Mouse (Mus musculus) kidney, embryonic 16.5 days (tissue): ENCODE data around the gene Gda. TPM values are rescaled to one million over a fixed set of nuclear protein-coding genes. Genes with fewer than 3 reads are reported as not detected.

ENCODE experiments used
- ATAC-seq: fragments of 200-750 bp; cut with Nextera tagmentation; 2 replicates; pipeline ENCODE4 v1.8.0; 2017; ENCODE audit warnings: moderate TSS enrichment; ENCODE audit not compliant: low FRiP score, low TSS enrichment
- H3K27ac ChIP-seq: fragments of 300-500 bp; sonication (generic); 2 replicates; pipeline ENCODE4 v1.5.1; 2014; ENCODE audit warnings: low read length
- H3K27me3 ChIP-seq: fragments of 300-500 bp; sonication (generic); 2 replicates; pipeline ENCODE4 v1.6.1; 2014; ENCODE audit warnings: low read length, control low read depth, mixed read lengths; ENCODE audit not compliant: insufficient read depth
- H3K36me3 ChIP-seq: fragments of 300-500 bp; sonication (generic); 2 replicates; pipeline ENCODE4 v1.6.1; 2014; ENCODE audit warnings: low read length, control low read depth, mixed read lengths; ENCODE audit not compliant: insufficient read depth
- H3K4me1 ChIP-seq: fragments of 300-500 bp; sonication (generic); 2 replicates; pipeline ENCODE4 v1.6.1; 2014; ENCODE audit warnings: low read length, control low read depth, mixed read lengths; ENCODE audit not compliant: insufficient read depth
- H3K4me2 ChIP-seq: fragments of 300-500 bp; sonication (generic); replicated peaks from 2 replicates; pipeline ENCODE4 v1.6.1; 2014; ENCODE audit warnings: low read depth, low read length
- H3K4me3 ChIP-seq: fragments of 300-500 bp; sonication (generic); 2 replicates; pipeline ENCODE4 v1.5.1; 2014; ENCODE audit warnings: mild to moderate bottlenecking, low read length
- H3K9ac ChIP-seq: fragments of 300-500 bp; sonication (generic); replicated peaks from 2 replicates; pipeline ENCODE4 v1.6.1; 2014; ENCODE audit warnings: low read length
- H3K9me3 ChIP-seq: fragments of 300-500 bp; sonication (generic); 2 replicates; pipeline ENCODE4 v1.6.1; 2016; ENCODE audit warnings: low read length, control low read depth
- WGBS: fragments of 180-500 bp; shearing (Covaris S2); extraction: QIAGEN DNeasy Blood & Tissue Kit; methylation state at CpG from one replicate; pipeline ENCODE4 v1.1.7; 2014; 5-methylcytosine and 5-hydroxymethylcytosine counted together
- polyA plus RNA-seq: library from polyadenylated mRNA; unstranded; fragments of >200 nt; fragmentation: Nextera tagmentation; extraction: Ambion mirVana; gene quantifications from 2 replicates; pipeline ENCODE4 v1.2.1, GENCODE M21; 2015

The Gda gene
- polyA plus RNA-seq, 1 experiment from 2014 or later = 0.06 TPM

DNA sequence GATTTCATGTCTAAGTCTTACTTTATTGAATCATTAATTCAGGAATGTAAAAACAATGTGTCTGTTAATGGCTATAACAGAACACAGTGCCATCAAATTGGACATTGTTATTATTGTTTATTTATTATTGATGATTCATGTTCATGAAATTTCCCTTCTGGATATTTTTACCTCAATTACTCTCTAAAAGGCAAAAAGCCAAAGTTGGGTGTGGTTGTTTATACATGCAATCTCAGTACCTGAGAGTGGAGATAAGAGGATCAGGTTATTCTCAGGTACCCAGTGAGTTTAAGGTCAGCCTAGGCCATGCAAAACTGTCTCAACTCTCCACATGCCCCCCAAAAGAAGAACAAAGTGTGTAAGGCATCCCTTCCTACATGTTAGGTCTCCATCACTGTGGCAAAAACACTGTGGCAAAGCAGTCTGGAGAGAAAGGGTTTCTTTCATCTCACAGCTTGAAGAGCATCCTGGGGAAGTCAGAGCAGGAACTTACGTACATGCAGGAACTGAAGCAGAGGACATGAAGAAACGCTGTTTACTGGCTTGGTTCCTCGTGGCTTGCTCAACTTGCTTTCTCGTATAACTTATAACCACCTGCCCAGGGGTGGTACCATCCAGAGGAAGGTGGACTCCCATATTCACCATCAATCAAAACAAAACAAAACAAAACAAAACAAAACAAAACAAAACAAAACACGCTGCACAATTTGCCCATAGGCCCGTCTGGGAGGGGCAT, 89.6 kb downstream of the Gda start:
- no peak for ATAC-seq
- H3K27ac ChIP-seq = no peak overlapping the region
- no peak overlapping the region for H3K4me2 ChIP-seq
- no peaks in the 10 kb centered on the region for H3K9me3 ChIP-seq
- WGBS = 86% methylated on average over 6 of the region's 6 CpGs
- no peaks in the 10 kb centered on the region for H3K36me3 ChIP-seq
- H3K9ac ChIP-seq = no peak overlapping the region
- H3K27me3 ChIP-seq = no peaks in the 10 kb centered on the region
- H3K4me3 ChIP-seq = no peak overlapping the region
- no peaks in the 10 kb centered on the region for H3K4me1 ChIP-seq

DNA sequence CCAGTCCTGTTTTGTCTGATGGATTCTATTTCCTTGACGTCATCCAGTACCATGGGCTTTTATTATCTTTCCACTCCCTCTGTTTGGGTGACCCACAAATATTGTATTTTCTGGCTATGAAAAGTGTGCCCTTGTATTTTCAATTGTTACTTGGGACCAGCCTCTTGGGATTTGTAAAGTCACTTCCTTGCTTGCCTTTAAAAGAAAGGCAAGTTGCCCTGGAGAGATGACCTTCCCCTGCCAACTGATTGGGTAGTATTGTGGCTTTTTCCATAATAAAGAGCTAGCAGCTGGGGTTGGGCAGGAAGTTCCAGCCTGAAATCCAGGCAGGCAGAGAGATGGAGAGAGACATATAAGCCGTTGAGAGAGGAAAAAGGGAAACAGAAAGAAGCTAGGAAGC, 91.5 kb downstream of the Gda start:
- no peak overlapping the region for H3K9ac ChIP-seq
- H3K36me3 ChIP-seq = no peaks in the 10 kb centered on the region
- H3K27ac ChIP-seq = no peak overlapping the region
- no peaks in the 10 kb centered on the region for H3K4me1 ChIP-seq
- no peak overlapping the region for H3K4me3 ChIP-seq
- H3K4me2 ChIP-seq = no peak overlapping the region
- 55% methylated on average over 2 of the region's 2 CpGs for WGBS
- no peaks in the 10 kb centered on the region for H3K27me3 ChIP-seq
- H3K9me3 ChIP-seq = no peaks in the 10 kb centered on the region
- no peak for ATAC-seq

DNA sequence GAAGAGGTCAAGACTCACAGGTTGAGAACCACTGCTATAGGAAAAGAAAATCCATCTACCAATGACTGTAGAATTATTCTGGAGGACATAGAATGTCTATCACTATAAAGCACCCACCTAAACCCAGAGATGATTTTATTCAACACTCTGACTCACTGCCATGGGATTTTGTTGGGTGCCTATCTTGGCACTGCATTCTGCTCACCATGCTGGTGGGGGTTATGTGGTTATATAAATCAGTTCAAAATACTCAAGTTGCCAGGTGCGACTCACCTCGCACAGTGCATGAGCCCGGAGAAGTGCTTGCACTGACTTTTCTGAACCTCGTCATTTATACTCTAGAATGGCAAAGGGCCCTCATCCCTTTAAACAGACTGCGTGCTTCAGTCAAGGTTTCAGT, 94.0 kb downstream of the Gda start:
- Histone ChIP-seq H3K4me1 (no peaks in the 10 kb centered on the region), H3K36me3 (no peaks in the 10 kb centered on the region), H3K9ac (no peak overlapping the region), H3K27ac (no peak overlapping the region), H3K27me3 (no peaks in the 10 kb centered on the region), H3K4me3 (no peak overlapping the region), H3K4me2 (no peak overlapping the region), H3K9me3 (no peaks in the 10 kb centered on the region)
- WGBS = 91% methylated on average over 5 of the region's 5 CpGs
- ATAC-seq = no peak

DNA sequence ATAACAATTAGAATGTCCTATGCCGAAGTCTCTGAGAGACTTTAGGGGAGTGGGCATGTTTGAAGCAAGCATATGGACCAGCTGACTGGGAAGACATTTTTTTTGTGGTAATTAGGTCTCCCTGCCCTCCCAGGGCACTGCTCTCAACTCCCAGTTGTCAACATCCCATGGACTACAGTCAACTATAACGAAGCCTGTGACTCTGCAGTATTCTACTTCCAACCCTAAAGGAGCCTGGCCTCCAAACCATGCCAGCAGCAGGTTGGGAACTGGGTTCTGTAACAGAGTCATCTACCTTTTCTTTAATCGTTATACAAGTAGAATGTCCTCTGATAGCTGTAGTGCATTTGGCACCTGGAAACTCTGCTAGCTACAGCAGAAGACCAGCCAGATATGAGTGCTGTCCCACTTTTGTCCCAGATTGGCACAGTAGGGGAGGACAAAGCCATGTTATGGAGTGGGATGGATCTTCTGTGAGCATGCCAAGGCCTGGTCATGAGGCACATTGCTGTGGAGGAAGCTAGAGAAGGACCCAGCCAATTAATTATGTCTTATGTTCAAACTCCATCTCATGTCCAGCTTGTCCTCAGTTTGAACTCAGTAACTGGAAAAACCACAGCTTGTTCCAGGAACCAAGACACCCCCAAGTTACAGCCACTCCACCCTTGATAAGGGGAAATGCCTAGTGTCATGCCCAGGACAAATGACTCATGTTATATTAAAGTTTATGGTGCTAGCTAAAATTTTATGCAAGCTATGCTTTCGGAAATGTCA, 96.6 kb downstream of the Gda start:
- H3K9me3 ChIP-seq = no peaks in the 10 kb centered on the region
- no peak for ATAC-seq
- H3K4me1 ChIP-seq = no peaks in the 10 kb centered on the region
- H3K36me3 ChIP-seq = no peaks in the 10 kb centered on the region
- H3K9ac ChIP-seq = no peak overlapping the region
- no peak overlapping the region for H3K4me3 ChIP-seq
- no peaks in the 10 kb centered on the region for H3K27me3 ChIP-seq
- no peak overlapping the region for H3K4me2 ChIP-seq
- no peak overlapping the region for H3K27ac ChIP-seq
- WGBS = 85% methylated on average over 4 of the region's 4 CpGs

DNA sequence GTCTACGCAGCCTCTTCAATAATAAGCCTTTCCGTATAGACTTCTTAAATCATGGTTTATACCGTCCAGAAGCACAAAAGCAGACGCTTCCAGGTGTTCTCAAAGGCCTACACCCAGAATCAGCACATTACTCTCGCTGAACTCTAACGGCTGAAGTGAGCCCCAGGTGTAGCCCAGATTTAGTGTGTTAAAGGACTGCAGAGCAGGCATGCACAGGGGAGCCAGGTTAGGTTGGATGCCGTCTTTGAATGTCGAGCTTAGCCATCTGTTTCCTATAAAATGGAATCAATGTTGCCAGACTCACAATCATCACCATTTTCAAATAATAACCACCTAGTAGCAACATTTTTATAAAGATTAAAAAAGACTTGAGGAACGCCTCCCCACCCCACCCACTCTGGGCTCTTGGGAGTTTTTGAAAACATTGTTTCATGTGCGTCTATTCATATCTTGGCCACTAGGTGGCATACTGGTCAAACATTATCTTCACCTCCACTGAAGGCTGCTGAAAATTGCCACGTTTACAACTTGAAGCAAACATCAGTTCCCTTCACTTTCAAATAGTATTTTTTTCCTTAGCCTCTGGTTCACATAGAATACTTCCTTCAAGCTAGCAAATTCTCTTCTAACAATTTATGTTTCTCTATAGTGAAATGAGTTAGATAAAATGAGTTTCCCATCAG, 100.0 kb downstream of the Gda start:
- H3K36me3 ChIP-seq = no peaks in the 10 kb centered on the region
- H3K9me3 ChIP-seq = peaks cover 3% of the 10 kb centered on the region; the same call in 1 of the 2 replicates
- 50% methylated on average over 11 of the region's 11 CpGs for WGBS
- H3K27ac ChIP-seq = no peak overlapping the region
- 0 out of 2 replicates have a peak, but pooled peaks have one; percentile 35 for ATAC-seq
- no peaks in the 10 kb centered on the region for H3K27me3 ChIP-seq
- H3K9ac ChIP-seq = no peak overlapping the region
- no peak overlapping the region for H3K4me3 ChIP-seq
- no peaks in the 10 kb centered on the region for H3K4me1 ChIP-seq
- no peak overlapping the region for H3K4me2 ChIP-seq

DNA sequence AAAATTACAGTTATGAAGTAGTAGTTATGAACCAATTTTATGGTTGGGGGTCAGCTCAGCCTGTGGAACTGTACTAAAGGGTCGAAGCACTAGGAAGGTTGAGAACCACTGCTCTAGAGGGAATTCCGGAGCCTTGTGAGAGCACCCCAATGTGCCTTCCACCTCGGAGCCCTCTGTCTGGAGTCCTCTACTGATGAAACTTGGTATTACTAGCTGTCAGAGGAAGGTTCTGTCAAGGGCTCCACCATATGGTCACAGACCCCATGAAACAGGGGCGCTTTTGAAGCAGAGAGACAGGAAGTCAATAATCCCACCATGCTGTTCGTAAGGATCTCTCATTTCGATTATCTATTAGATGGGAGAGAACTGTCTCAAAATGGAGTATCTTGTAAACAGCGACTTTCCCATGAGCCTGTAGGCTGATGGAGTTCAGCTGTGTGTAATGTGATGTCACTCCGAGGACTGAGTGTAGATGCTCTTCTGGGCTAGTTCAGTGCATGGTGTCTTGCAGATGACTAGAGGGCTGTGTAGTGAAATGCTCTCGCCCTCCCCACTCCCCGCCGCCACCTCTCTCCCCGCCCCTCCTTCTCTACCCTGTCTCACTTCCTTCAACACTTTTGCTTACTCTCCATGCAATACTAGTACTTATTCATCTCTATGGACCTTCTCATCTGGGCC, 100.7 kb downstream of the Gda start:
- Histone ChIP-seq H3K36me3 (no peaks in the 10 kb centered on the region), H3K9me3 (peaks cover 3% of the 10 kb centered on the region; the same call in 1 of the 2 replicates), H3K27ac (no peak overlapping the region), H3K4me2 (no peak overlapping the region), H3K4me3 (no peak overlapping the region), H3K4me1 (no peaks in the 10 kb centered on the region), H3K27me3 (no peaks in the 10 kb centered on the region), H3K9ac (no peak overlapping the region)
- peak; percentile 27; the same call in 1 of the 2 replicates for ATAC-seq
- WGBS = 76% methylated on average over 12 of the region's 12 CpGs

DNA sequence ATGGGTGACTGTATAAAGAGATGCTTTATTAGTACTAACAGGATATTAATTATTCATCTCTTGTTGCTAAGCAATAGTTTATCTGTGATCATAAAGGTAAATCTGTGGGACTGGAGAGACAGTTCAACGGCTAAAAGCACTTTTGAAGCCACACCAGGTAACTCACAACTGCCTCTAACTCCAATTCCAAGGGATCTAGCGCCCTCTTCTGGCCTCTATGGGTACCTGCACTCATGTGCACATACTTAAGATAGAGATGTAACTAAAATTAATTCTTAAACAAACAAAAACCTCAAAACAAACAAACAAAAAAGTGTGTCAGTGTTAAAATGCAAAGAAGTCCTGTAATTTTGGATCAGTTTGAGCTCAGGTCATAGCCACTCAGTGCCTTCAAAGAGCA, 101.9 kb downstream of the Gda start:
- H3K4me3 ChIP-seq = no peak overlapping the region
- 48% methylated on average over 2 of the region's 2 CpGs for WGBS
- H3K27ac ChIP-seq = no peak overlapping the region
- H3K4me2 ChIP-seq = no peak overlapping the region
- peaks cover 3% of the 10 kb centered on the region; the same call in 1 of the 2 replicates for H3K9me3 ChIP-seq
- H3K36me3 ChIP-seq = no peaks in the 10 kb centered on the region
- no peak for ATAC-seq
- no peak overlapping the region for H3K9ac ChIP-seq
- H3K4me1 ChIP-seq = no peaks in the 10 kb centered on the region
- no peaks in the 10 kb centered on the region for H3K27me3 ChIP-seq

DNA sequence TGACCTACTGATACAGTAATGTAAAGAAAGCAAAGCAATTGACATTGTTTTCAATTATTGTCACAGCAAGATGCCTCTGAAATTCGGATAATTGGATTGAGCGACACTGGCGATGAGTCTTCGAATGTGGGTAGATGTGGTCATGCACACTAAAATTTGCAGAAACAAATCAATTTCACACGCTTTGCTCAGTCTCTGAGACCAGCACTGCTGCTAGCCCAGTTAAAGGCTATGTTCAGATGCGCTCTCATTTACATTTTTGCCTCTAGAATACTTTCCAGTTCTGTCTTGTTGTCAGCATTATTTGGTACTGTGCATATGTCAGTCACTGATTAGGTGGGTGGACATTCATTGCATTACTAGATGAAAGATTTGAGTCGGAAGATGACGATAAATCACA, 102.5 kb downstream of the Gda start:
- Histone ChIP-seq H3K27ac (no peak overlapping the region), H3K4me1 (no peaks in the 10 kb centered on the region), H3K36me3 (no peaks in the 10 kb centered on the region), H3K9me3 (peaks cover 3% of the 10 kb centered on the region; the same call in 1 of the 2 replicates), H3K9ac (no peak overlapping the region), H3K4me2 (no peak overlapping the region), H3K27me3 (no peaks in the 10 kb centered on the region), H3K4me3 (no peak overlapping the region)
- ATAC-seq = no peak
- 90% methylated on average over 8 of the region's 8 CpGs for WGBS

DNA sequence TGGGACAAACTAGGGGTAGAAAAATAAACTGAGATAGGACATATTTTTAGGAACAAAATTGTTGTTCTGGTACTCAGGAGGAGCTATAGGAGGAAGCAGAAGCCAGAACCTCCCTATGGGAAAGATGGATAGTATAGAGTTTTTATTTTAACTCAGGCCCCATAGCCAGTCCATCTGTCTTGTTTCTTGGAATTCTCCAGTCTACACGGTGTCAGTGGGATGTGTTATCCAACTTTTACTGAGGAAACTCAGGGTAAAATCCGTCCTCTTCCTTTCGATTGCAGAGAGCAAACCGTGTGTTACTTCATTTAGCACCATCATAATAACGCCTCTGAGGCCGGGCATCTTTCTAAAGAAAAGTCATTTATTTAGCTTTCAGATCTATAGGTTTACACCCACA, 104.1 kb downstream of the Gda start:
- Histone ChIP-seq H3K27ac (no peak overlapping the region), H3K9me3 (peaks cover 3% of the 10 kb centered on the region; the same call in 1 of the 2 replicates), H3K27me3 (no peaks in the 10 kb centered on the region), H3K36me3 (no peaks in the 10 kb centered on the region), H3K4me3 (no peak overlapping the region), H3K4me1 (no peaks in the 10 kb centered on the region), H3K9ac (no peak overlapping the region), H3K4me2 (no peak overlapping the region)
- WGBS = 88% methylated on average over 6 of the region's 6 CpGs
- ATAC-seq = no peak
